Mouse (Mus musculus): ENCODE measurements at regions not wholly inside any gene's neighbourhood (a gene's known extent, or its start where the extent isn't known, plus 50 kb on each side); places are given as distances from the start of the nearest gene placed in this dataset.
A peak's percentile ranks its signal among the peaks of the same experiment; 100 is the strongest.

DNA sequence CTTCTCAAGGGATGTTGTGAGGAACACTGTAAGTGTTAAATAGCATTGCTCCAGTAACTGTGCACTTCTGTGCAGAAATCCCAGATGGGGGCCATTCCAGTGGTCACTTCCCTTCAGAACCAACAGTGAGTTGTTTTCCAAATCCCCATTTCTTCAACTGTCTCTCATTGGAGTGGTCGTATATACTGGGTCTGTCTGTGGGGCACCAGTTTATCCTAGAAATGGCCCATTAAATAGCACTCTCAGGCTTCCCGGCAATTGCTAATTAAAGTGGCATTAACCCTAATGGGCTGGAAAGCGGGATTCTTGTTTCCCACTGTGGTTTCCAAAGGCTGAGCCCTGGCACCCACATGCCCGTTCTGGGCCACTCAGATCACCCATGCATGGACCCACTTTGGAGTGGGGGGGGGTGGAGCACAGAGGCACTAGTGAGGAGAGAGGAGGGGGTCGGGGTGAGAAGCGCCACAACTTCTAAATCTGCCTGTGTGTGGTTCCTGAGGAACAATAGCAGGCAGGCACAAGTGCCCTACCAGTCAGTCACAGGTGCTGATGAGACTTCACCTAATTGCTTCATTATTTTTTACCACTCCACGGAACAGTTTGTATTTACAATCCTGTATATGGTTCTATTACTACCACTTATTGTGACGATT lies 78.1 kb downstream of the Fam204a start:
- Histone ChIP-seq H3K27me3 (ENCODE audit: control insufficient read depth, insufficient read depth, low read length) (no peaks in the 10 kb centered on the region), H3K36me3 (ENCODE audit: control insufficient read depth, insufficient read depth, low read length) (no peaks in the 10 kb centered on the region), H3K27ac (ENCODE audit: control insufficient read depth, insufficient read depth, low read length) (no peak overlapping the region), H3K4me3 (ENCODE audit: control insufficient read depth, insufficient read depth, low read length) (no peak overlapping the region), H3K4me1 (replicated peaks; ENCODE audit: control insufficient read depth, insufficient read depth, low read length) (no peaks in the 10 kb centered on the region)
- DNase-seq, result no peak
- 85% methylated on average over 8 of the region's 8 CpGs for WGBS
- TF ChIP-seq POLR2A (IDR thresholded peaks at IDR 0.05; ENCODE audit: control insufficient read depth, extremely low read depth, insufficient read depth, low read length, poor library complexity) (no peak), CTCF (IDR thresholded peaks at IDR 0.05; ENCODE audit: borderline replicate concordance, control insufficient read depth, extremely low read depth, insufficient read depth, low read length, poor library complexity) (no peak)

DNA sequence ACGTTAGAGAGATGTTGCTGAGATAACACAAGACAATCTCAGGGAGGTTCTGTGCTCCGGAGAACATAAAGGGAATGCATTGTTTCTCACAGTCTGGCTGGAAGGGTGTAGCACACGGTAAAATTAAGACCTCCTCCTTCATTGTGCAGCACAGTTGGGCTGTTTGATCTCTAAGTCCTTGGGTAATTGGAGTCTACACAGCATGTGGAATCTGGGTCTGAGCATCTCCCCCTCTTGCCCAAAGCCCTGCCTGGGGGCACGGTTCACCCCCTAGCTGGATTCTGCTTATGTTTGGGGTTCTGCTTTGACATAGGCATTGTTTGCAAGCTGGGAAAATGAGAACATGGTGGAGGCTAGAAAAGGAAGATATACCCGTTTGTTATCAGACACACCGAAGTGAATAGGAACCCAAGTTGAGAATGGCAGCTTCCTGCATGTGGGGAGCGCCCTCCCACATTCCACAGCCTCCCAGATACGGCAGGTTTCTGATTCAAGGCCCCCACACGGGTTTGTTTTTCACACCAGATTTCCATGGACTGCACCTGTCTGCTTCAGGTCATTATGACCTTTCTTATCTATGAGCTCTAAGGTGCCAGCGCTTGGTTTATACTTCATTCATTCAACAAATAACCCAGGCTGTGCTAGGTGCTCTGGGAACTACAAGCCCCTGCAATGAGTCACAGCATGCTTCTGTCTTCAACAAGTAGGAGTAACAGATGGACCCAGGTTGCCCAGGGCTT lies 79.9 kb downstream of the Fam204a start:
- no peaks in the 10 kb centered on the region for H3K36me3 ChIP-seq (ENCODE audit: control insufficient read depth, insufficient read depth, low read length)
- H3K27me3 ChIP-seq (ENCODE audit: control insufficient read depth, insufficient read depth, low read length), result no peaks in the 10 kb centered on the region
- no peak overlapping the region for H3K27ac ChIP-seq (ENCODE audit: control insufficient read depth, insufficient read depth, low read length)
- no peak for DNase-seq
- H3K4me3 ChIP-seq (ENCODE audit: control insufficient read depth, insufficient read depth, low read length), result no peak overlapping the region
- no peak for TF ChIP-seq POLR2A (IDR thresholded peaks at IDR 0.05; ENCODE audit: control insufficient read depth, extremely low read depth, insufficient read depth, low read length, poor library complexity)
- no peak for TF ChIP-seq CTCF (IDR thresholded peaks at IDR 0.05; ENCODE audit: borderline replicate concordance, control insufficient read depth, extremely low read depth, insufficient read depth, low read length, poor library complexity)
- WGBS, result 90% methylated on average over 10 of the region's 10 CpGs
- H3K4me1 ChIP-seq (replicated peaks; ENCODE audit: control insufficient read depth, insufficient read depth, low read length), result no peaks in the 10 kb centered on the region

DNA sequence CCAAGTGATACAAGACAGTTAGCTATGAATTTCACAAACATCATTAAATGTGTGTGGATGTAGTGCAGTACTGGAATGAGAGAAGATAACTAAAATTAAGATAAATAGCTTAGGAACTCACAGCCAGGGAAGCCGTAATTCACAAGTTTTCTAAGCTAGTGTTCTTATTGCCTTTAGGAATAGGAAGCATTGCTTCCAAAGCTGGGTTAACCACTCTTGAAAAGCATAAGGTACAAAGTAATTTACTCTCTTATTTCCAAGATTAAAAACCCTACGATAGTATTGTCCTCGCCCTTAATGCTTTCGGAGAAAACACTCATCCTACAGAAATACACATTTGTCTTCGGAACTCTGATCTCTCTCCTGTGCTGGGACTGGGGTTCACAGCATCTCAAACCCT lies 81.3 kb downstream of the Fam204a start:
- no peak overlapping the region for H3K4me3 ChIP-seq (ENCODE audit: control insufficient read depth, insufficient read depth, low read length)
- H3K4me1 ChIP-seq (replicated peaks; ENCODE audit: control insufficient read depth, insufficient read depth, low read length), result no peaks in the 10 kb centered on the region
- no peak for DNase-seq
- TF ChIP-seq CTCF (IDR thresholded peaks at IDR 0.05; ENCODE audit: borderline replicate concordance, control insufficient read depth, extremely low read depth, insufficient read depth, low read length, poor library complexity) (no peak), POLR2A (IDR thresholded peaks at IDR 0.05; ENCODE audit: control insufficient read depth, extremely low read depth, insufficient read depth, low read length, poor library complexity) (no peak)
- H3K27me3 ChIP-seq (ENCODE audit: control insufficient read depth, insufficient read depth, low read length), result no peaks in the 10 kb centered on the region
- H3K27ac ChIP-seq (ENCODE audit: control insufficient read depth, insufficient read depth, low read length), result no peak overlapping the region
- no peaks in the 10 kb centered on the region for H3K36me3 ChIP-seq (ENCODE audit: control insufficient read depth, insufficient read depth, low read length)
- WGBS, result 98% methylated on average over 5 of the region's 5 CpGs

DNA sequence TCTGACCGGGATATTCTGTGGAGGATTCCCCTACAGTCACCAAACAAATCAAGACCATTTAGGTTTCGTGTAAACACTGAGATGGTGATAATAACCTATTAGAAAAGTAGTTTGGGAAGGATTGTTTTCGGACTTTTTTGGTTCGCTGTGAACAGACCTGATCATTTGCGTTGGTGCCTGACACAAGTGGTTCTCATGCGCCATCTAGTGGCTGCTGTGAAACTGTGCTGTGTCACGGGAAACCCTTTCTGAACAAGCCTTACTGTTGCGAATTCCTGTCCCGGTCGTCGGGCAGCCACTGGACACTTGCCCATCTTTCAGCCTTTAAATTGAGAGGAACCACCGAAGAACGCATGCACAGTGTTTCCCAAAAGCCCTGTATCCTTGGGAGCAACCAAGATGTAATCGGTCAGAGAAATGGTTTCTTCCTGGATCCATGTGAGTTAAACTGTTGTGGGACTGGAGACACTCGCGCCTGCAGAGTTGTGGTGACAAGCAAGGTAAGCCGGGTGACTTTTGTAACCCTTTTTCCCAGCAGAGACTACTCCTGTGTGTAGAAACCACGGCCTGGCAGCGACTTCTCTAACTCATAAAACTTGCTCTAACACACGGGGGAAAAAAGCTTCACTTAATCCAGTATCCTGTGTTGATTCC lies 82.0 kb downstream of the Fam204a start:
- no peak overlapping the region for H3K4me3 ChIP-seq (ENCODE audit: control insufficient read depth, insufficient read depth, low read length)
- WGBS, result 4% methylated on average over 20 of the region's 20 CpGs
- TF ChIP-seq CTCF (IDR thresholded peaks at IDR 0.05; ENCODE audit: borderline replicate concordance, control insufficient read depth, extremely low read depth, insufficient read depth, low read length, poor library complexity) (no peak), POLR2A (IDR thresholded peaks at IDR 0.05; ENCODE audit: control insufficient read depth, extremely low read depth, insufficient read depth, low read length, poor library complexity) (no peak)

DNA sequence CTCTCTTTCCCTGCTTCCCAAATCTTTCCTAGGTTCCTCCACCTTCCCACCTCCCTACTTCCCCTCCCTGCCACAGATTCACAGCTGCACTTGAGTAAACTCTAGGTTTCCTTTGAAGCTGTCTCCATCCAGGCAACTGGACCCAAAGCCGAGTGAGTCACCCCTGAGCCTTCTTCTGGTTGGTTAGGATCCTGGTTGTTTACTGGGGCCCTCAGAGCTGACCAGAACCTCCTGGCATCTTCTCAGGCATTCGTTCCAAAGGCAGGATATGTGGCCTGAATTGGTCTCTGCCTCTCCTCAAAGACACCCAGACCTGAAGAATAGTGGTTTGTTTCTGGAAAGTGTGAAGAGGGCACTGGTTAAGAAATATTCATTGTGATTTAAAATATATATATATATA lies 87.6 kb downstream of the Fam204a start:
- no peak for DNase-seq
- TF ChIP-seq POLR2A (IDR thresholded peaks at IDR 0.05; ENCODE audit: control insufficient read depth, extremely low read depth, insufficient read depth, low read length, poor library complexity) (no peak), CTCF (IDR thresholded peaks at IDR 0.05; ENCODE audit: borderline replicate concordance, control insufficient read depth, extremely low read depth, insufficient read depth, low read length, poor library complexity) (no peak)
- no peaks in the 10 kb centered on the region for H3K27me3 ChIP-seq (ENCODE audit: control insufficient read depth, insufficient read depth, low read length)
- H3K27ac ChIP-seq (ENCODE audit: control insufficient read depth, insufficient read depth, low read length), result no peak overlapping the region
- H3K4me1 ChIP-seq (replicated peaks; ENCODE audit: control insufficient read depth, insufficient read depth, low read length), result no peaks in the 10 kb centered on the region
- WGBS, result 85% methylated on average over 2 of the region's 2 CpGs
- no peaks in the 10 kb centered on the region for H3K36me3 ChIP-seq (ENCODE audit: control insufficient read depth, insufficient read depth, low read length)
- no peak overlapping the region for H3K4me3 ChIP-seq (ENCODE audit: control insufficient read depth, insufficient read depth, low read length)

More for the DNA sequence above, 82.0 kb downstream of the Fam204a start:
- peak; percentile 75 for DNase-seq
- H3K27ac ChIP-seq (ENCODE audit: control insufficient read depth, insufficient read depth, low read length), result no peak overlapping the region
- no peaks in the 10 kb centered on the region for H3K27me3 ChIP-seq (ENCODE audit: control insufficient read depth, insufficient read depth, low read length)
- no peaks in the 10 kb centered on the region for H3K4me1 ChIP-seq (replicated peaks; ENCODE audit: control insufficient read depth, insufficient read depth, low read length)
- H3K36me3 ChIP-seq (ENCODE audit: control insufficient read depth, insufficient read depth, low read length), result no peaks in the 10 kb centered on the region

DNA sequence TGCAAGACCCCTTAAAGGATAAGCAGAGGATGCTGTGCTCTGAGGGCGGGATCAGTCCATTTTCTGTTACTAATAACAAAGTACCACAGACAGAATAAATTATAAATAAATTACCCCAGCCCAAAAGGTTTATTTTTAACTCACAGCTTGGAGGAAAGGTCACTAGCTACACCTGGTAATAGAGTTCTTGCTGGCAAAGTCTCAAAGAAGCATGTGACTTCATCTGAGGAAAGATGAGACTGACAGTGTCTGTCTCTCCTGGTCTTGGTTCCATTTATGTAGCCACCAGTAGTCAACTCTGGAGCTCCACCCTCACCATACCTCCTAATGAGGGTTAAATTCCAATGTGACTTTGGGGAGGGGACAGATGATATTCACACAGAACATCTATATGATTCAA lies 90.0 kb downstream of the Fam204a start:
- 90% methylated on average over 1 of the region's 1 CpGs for WGBS

More for the DNA sequence above, 90.0 kb downstream of the Fam204a start:
- Histone ChIP-seq H3K36me3 (ENCODE audit: control insufficient read depth, insufficient read depth, low read length) (no peaks in the 10 kb centered on the region), H3K4me1 (replicated peaks; ENCODE audit: control insufficient read depth, insufficient read depth, low read length) (no peaks in the 10 kb centered on the region), H3K27ac (ENCODE audit: control insufficient read depth, insufficient read depth, low read length) (no peak overlapping the region), H3K4me3 (ENCODE audit: control insufficient read depth, insufficient read depth, low read length) (no peak overlapping the region), H3K27me3 (ENCODE audit: control insufficient read depth, insufficient read depth, low read length) (no peaks in the 10 kb centered on the region)
- no peak for TF ChIP-seq POLR2A (IDR thresholded peaks at IDR 0.05; ENCODE audit: control insufficient read depth, extremely low read depth, insufficient read depth, low read length, poor library complexity)
- no peak for TF ChIP-seq CTCF (IDR thresholded peaks at IDR 0.05; ENCODE audit: borderline replicate concordance, control insufficient read depth, extremely low read depth, insufficient read depth, low read length, poor library complexity)
- DNase-seq, result no peak

Measured in thymus, adult 2 months (tissue).